Mouse (Mus musculus) liver, embryonic 14 days (tissue): ENCODE data around the gene Tex2. TPM values are rescaled to one million over a fixed set of nuclear protein-coding genes. Genes with fewer than 3 reads are reported as not detected.

Source experiments
- polyA plus RNA-seq: library from polyadenylated mRNA; depleted of rRNA; stranded (reverse); fragments of >200 nt; gene quantifications from 2 replicates; pipeline ENCODE4 v1.2.3, GENCODE M21; 2012; rRNA removed

Tex2 gene
- 6.4 and 6.9 TPM in 2 replicates for polyA plus RNA-seq

DNA sequence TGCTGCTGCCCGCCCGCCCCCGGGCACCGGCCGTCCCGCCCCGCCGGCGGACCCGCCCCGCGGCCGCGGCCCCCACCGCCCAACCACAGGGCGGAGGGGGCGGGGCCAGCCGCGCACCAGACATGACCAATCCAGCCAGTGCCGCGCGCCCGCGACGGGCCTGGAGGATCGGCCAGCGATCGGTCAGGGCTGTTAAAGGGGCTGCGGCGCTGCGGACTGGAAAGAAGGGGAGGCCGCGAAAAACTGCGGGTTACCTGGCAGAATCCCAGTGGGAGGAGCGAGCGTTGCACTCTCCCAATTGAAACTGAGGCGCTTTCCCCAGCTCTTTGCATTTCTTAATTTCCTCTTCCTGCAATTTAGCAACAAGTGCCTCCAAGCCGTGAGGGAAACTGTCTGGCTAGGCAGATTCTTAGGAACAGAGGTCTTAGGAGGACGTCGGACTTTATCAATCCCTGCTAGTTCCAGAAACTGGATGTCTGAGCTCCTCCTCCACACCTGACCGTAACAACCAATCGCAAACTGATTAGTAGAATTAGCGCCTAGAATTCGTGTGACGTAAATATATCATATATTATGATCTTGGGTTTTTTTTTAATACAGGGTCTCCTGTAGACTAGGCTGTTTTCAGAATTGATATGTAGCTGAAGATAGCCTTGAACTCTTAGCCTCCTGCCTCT lies at the start of gene Tex2:
Tex2 (minus strand) TSS at position 463 of the 677 bp plus-strand sequence.

DNA sequence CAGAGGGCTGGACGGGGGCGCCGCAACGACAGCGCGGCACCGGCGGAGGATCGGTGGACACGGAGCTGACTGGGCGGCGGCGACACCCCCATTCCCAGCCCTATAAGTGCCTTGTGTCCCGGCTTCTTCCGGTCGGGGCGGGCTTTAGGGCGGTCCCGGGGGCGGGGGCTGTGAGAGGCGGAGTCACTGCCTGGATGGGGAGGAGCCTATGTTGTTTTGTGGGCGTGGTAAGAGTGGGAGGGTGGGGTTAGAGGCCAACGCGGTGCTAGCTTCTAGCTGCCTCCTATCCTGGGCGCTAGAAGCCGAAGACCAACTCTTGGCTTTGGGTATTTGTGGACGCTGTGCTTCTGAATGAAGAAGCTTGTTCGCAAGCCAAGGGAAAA lies 125.5 kb downstream of the Tex2 start, which contains the start of gene Ern1:
Ern1 (minus strand) TSS at position 120 of the 383 bp plus-strand sequence.

Other genes with a start within 250 kb of the Tex2 start
- gene Prr29, start 248.0 kb downstream of the Tex2 start, polyA plus RNA-seq: not detected in 2 replicates
- gene Icam2, start 225.3 kb downstream of the Tex2 start, polyA plus RNA-seq: 11.7 and 15.2 TPM in 2 replicates
- gene Ern1, start 125.6 kb downstream of the Tex2 start, polyA plus RNA-seq: 4.4 and 5.1 TPM in 2 replicates
- 6.3 and 6.6 TPM in 2 replicates for gene Pecam1, start 137.2 kb upstream of the Tex2 start, polyA plus RNA-seq
- gene Milr1, start 137.8 kb upstream of the Tex2 start, polyA plus RNA-seq: 1.9 and 2.7 TPM in 2 replicates
- 3.4 and 3.7 TPM in 2 replicates for gene Polg2, start 166.1 kb upstream of the Tex2 start, polyA plus RNA-seq
- gene Ddx5, start 175.8 kb upstream of the Tex2 start, polyA plus RNA-seq: 153 and 168 TPM in 2 replicates
- gene Cep95, start 175.8 kb upstream of the Tex2 start, polyA plus RNA-seq: 11.3 and 11.9 TPM in 2 replicates